Mouse (Mus musculus): ENCODE data around the gene Pdcd10. TPM values are rescaled to one million over a fixed set of nuclear protein-coding genes. Genes with fewer than 3 reads are reported as not detected.

Gene Pdcd10
- 100 to 1,000 TPM; 114 to 119 TPM for total RNA-seq (2023)

GRCm38 (mm10) chr3:75556695-75557291 is at the start of gene Pdcd10:
TSS of gene Pdcd10 (minus strand) at chr3:75556856.

GRCm38 (mm10) chr3:75557292-75557691 is 636 bp upstream of the Pdcd10 start, which contains the start of gene Serpini1:
TSS of gene Serpini1 (plus strand) at chr3:75557547.

GRCm38 (mm10) chr3:75482056-75482455 is 74.6 kb downstream of the Pdcd10 start, which contains the start of gene Wdr49:
TSS of gene Wdr49 (minus strand) at chr3:75482156.

Other genes starting within 250 kb of the Pdcd10 start
- under 1 TPM; 0.42 to 0.55 TPM for gene Wdr49, start 74.7 kb downstream of the Pdcd10 start, total RNA-seq (2023)
- 10 to 100 TPM; 18.5 to 20.3 TPM for gene Serpini1, start 691 bp upstream of the Pdcd10 start, total RNA-seq (2023)
- not detected for gene Gm29133, start 191.3 kb upstream of the Pdcd10 start, total RNA-seq (2023)